Comparison of ENCODE assay signal across 8 mouse cellular contexts in genomic region chr2:151008939-151009509, GRCm38 (mm10). TPM values are rescaled to one million over a fixed set of nuclear protein-coding genes. Genes with fewer than 3 reads are reported as not detected.
DNase-seq lines count a peak whose midpoint lies in the region; ATAC-seq and TF ChIP-seq lines count a peak whose summit lies in the region.

No protein-coding gene starts in this region.

- H3K9me3 ChIP-seq in embryonic facial prominence, embryonic 14.5 days (ENCODE audit: control insufficient read depth, low read length): no peaks in the 10 kb centered on the region
- no peaks in the 10 kb centered on the region for H3K9me3 ChIP-seq in heart, embryonic 12.5 days (replicated peaks)
- no peaks in the 10 kb centered on the region for H3K9me3 ChIP-seq in kidney, embryonic 16.5 days (ENCODE audit: low read length)
- H3K9me3 ChIP-seq in liver, embryonic 11.5 days (ENCODE audit: control insufficient read depth, low read length): no peaks in the 10 kb centered on the region
- H3K9me3 ChIP-seq in stomach, embryonic 16.5 days (replicated peaks; ENCODE audit: control insufficient read depth, low read length): no peaks in the 10 kb centered on the region

- peak overlapping the region; percentile 74 for H3K4me2 ChIP-seq in embryonic facial prominence, embryonic 14.5 days (ENCODE audit: low read depth, low read length)
- peak overlapping the region; percentile 85 for H3K4me2 ChIP-seq in heart, embryonic 12.5 days
- peak overlapping the region; percentile 95 for H3K4me2 ChIP-seq in kidney, embryonic 16.5 days (replicated peaks; ENCODE audit: low read depth, low read length)
- H3K4me2 ChIP-seq in liver, embryonic 11.5 days: peak overlapping the region; percentile 89
- H3K4me2 ChIP-seq in stomach, embryonic 16.5 days (ENCODE audit: low read depth, low read length): peak overlapping the region; percentile 99

- H3K4me3 ChIP-seq in bone marrow macrophage, adult 2 months (ENCODE audit: insufficient read depth, low read length): peak overlapping the region; percentile 68
- peak overlapping the region; percentile 67 for H3K4me3 ChIP-seq in embryonic facial prominence, embryonic 14.5 days (ENCODE audit: low read depth, low read length)
- H3K4me3 ChIP-seq in heart, embryonic 12.5 days: peak overlapping the region; percentile 61
- peak overlapping the region; percentile 76 for H3K4me3 ChIP-seq in kidney, embryonic 16.5 days (ENCODE audit: low read length)
- H3K4me3 ChIP-seq in liver, embryonic 11.5 days (ENCODE audit: low read depth, low read length): peak overlapping the region; percentile 63
- H3K4me3 ChIP-seq in stomach, embryonic 16.5 days (replicated peaks; ENCODE audit: low read length): peak overlapping the region; percentile 78

- TF ChIP-seq POLR2A in bone marrow macrophage, adult 2 months (IDR thresholded peaks at IDR 0.05; ENCODE audit: borderline replicate concordance, low read depth, low read length): no peak

- ATAC-seq in embryonic facial prominence, embryonic 14.5 days (ENCODE audit: low read depth): peak; percentile 97
- ATAC-seq in heart, embryonic 12.5 days (ENCODE audit: insufficient number of reproducible peaks, low FRiP score): peak; percentile 92
- peak; percentile 97 for ATAC-seq in kidney, embryonic 16.5 days (ENCODE audit: low FRiP score, low TSS enrichment)
- peak; percentile 88 for ATAC-seq in liver, embryonic 11.5 days (replicated peaks; ENCODE audit: low FRiP score)
- ATAC-seq in stomach, embryonic 16.5 days (ENCODE audit: insufficient read depth, low FRiP score): peak; percentile 96

- TF ChIP-seq CTCF in bone marrow macrophage, adult 2 months (IDR thresholded peaks at IDR 0.05; ENCODE audit: low read depth, low read length): no peak

- peak overlapping the region; percentile 82 for H3K9ac ChIP-seq in embryonic facial prominence, embryonic 14.5 days (ENCODE audit: low read depth, low read length)
- peak overlapping the region; percentile 73 for H3K9ac ChIP-seq in heart, embryonic 12.5 days
- H3K9ac ChIP-seq in kidney, embryonic 16.5 days (replicated peaks; ENCODE audit: low read length): peak overlapping the region; percentile 89
- H3K9ac ChIP-seq in liver, embryonic 11.5 days (ENCODE audit: low read depth, low read length): peak overlapping the region; percentile 81
- H3K9ac ChIP-seq in stomach, embryonic 16.5 days (ENCODE audit: low read length): peak overlapping the region; percentile 88

- no peak overlapping the region for H3K27ac ChIP-seq in bone marrow macrophage, adult 2 months (ENCODE audit: insufficient read depth, low read depth, low read length)
- peak overlapping the region; percentile 74; the same call in 1 of the 2 replicates for H3K27ac ChIP-seq in embryonic facial prominence, embryonic 14.5 days (replicated peaks; ENCODE audit: low read depth, low read length)
- peak overlapping the region; percentile 23; the same call in 1 of the 2 replicates for H3K27ac ChIP-seq in heart, embryonic 12.5 days (ENCODE audit: poor library complexity, severe bottlenecking)
- peak overlapping the region; percentile 75; the same call in 1 of the 2 replicates for H3K27ac ChIP-seq in kidney, embryonic 16.5 days (ENCODE audit: low read length)
- H3K27ac ChIP-seq in liver, embryonic 11.5 days (ENCODE audit: low read depth, low read length): peak overlapping the region; percentile 17
- H3K27ac ChIP-seq in stomach, embryonic 16.5 days (ENCODE audit: low read length): peak overlapping the region; percentile 57; the same call in 1 of the 2 replicates

- peak; percentile 28 for DNase-seq in CD4-positive helper T cell, adult 2 months (ENCODE audit: low read depth, low spot score)
- peak; percentile 82 for DNase-seq in embryonic facial prominence, embryonic 14.5 days (ENCODE audit: low spot score)
- DNase-seq in liver, embryonic 11.5 days (ENCODE audit: low spot score): peak; percentile 88
- DNase-seq in neural tube, embryonic 10.5 days (ENCODE audit: extremely low spot score, low spot score): peak; percentile 91

- H3K36me3 ChIP-seq in embryonic facial prominence, embryonic 14.5 days (ENCODE audit: control insufficient read depth, insufficient read depth, low read length): no peaks in the 10 kb centered on the region
- no peaks in the 10 kb centered on the region for H3K36me3 ChIP-seq in heart, embryonic 12.5 days
- H3K36me3 ChIP-seq in kidney, embryonic 16.5 days (ENCODE audit: insufficient read depth, low read length): no peaks in the 10 kb centered on the region
- no peaks in the 10 kb centered on the region for H3K36me3 ChIP-seq in liver, embryonic 11.5 days (ENCODE audit: control insufficient read depth, insufficient read depth, low read length)
- no peaks in the 10 kb centered on the region for H3K36me3 ChIP-seq in stomach, embryonic 16.5 days (ENCODE audit: control insufficient read depth, insufficient read depth, low read length)

- peaks cover 10% of the 10 kb centered on the region; the same call in 1 of the 2 replicates for H3K4me1 ChIP-seq in bone marrow macrophage, adult 2 months (ENCODE audit: control insufficient read depth, insufficient read depth, low read length)
- peaks cover 12% of the 10 kb centered on the region for H3K4me1 ChIP-seq in embryonic facial prominence, embryonic 14.5 days (ENCODE audit: control insufficient read depth, insufficient read depth, low read length)
- peaks cover 29% of the 10 kb centered on the region for H3K4me1 ChIP-seq in heart, embryonic 12.5 days (replicated peaks)
- peaks cover 9% of the 10 kb centered on the region; the same call in 1 of the 2 replicates for H3K4me1 ChIP-seq in kidney, embryonic 16.5 days (ENCODE audit: insufficient read depth, low read length)
- H3K4me1 ChIP-seq in liver, embryonic 11.5 days (replicated peaks; ENCODE audit: control insufficient read depth, insufficient read depth, low read length): peaks cover 52% of the 10 kb centered on the region
- peaks cover 5% of the 10 kb centered on the region; the same call in 1 of the 2 replicates for H3K4me1 ChIP-seq in stomach, embryonic 16.5 days (ENCODE audit: control insufficient read depth, insufficient read depth, low read length)

- no peaks in the 10 kb centered on the region for H3K27me3 ChIP-seq in embryonic facial prominence, embryonic 14.5 days (replicated peaks; ENCODE audit: control insufficient read depth, insufficient read depth, low read length)
- 0 out of 2 replicates have a peak, but pooled peaks cover 5% of the 10 kb centered on the region for H3K27me3 ChIP-seq in heart, embryonic 12.5 days (replicated peaks)
- peaks cover 2% of the 10 kb centered on the region; the same call in 1 of the 2 replicates for H3K27me3 ChIP-seq in kidney, embryonic 16.5 days (ENCODE audit: insufficient read depth, low read length)
- no peaks in the 10 kb centered on the region for H3K27me3 ChIP-seq in liver, embryonic 11.5 days (replicated peaks; ENCODE audit: control insufficient read depth, insufficient read depth, low read length)
- no peaks in the 10 kb centered on the region; the same call in 1 of the 2 replicates for H3K27me3 ChIP-seq in stomach, embryonic 16.5 days (ENCODE audit: control insufficient read depth, insufficient read depth, low read length)

- 1% methylated on average over 32 of the region's 57 CpGs for WGBS in embryonic facial prominence, embryonic 14.5 days
- 0% methylated on average over 57 of the region's 57 CpGs for WGBS in heart, embryonic 12.5 days
- WGBS in kidney, embryonic 16.5 days: under 1% methylated on average over 53 of the region's 57 CpGs
- under 1% methylated on average over 57 of the region's 57 CpGs for WGBS in liver, embryonic 11.5 days
- under 1% methylated on average over 56 of the region's 57 CpGs for WGBS in stomach, embryonic 16.5 days

RNA-seq across cellular contexts. Expression of gene Ninl, which starts 30.2 kb away (rescaled TPM):
- 1.9 and 4.6 TPM in 2 replicates for polyA plus RNA-seq in bone marrow macrophage, adult 2 months (2012; ENCODE audit: insufficient read depth, insufficient read length, missing spikeins)
- 6.1 TPM in 2 replicates for polyA plus RNA-seq in embryonic facial prominence, embryonic 14.5 days (2014; fragmentation: Nextera tagmentation; extraction: Ambion mirVana)
- polyA plus RNA-seq in heart, embryonic 12.5 days (2016; fragmentation: Nextera tagmentation; extraction: Ambion mirVana): 6.7 and 8.4 TPM in 2 replicates
- 13.0 and 13.9 TPM in 2 replicates for polyA plus RNA-seq in kidney, embryonic 16.5 days (2015; fragmentation: Nextera tagmentation; extraction: Ambion mirVana)
- 19.0 and 19.2 TPM in 2 replicates for polyA plus RNA-seq in liver, embryonic 11.5 days (2014; fragmentation: Nextera tagmentation; extraction: Ambion mirVana)
- polyA plus RNA-seq in stomach, embryonic 16.5 days (2015; fragmentation: Nextera tagmentation; extraction: Ambion mirVana): 6.2 and 8.6 TPM in 2 replicates

RNA-seq across cellular contexts. Expression of gene Nanp, which starts 30.2 kb away (rescaled TPM):
- polyA plus RNA-seq in bone marrow macrophage, adult 2 months (2012; ENCODE audit: insufficient read depth, insufficient read length, missing spikeins): 14.8 and 16.3 TPM in 2 replicates
- 39.0 and 39.3 TPM in 2 replicates for polyA plus RNA-seq in embryonic facial prominence, embryonic 14.5 days (2014; fragmentation: Nextera tagmentation; extraction: Ambion mirVana)
- 23.5 and 23.7 TPM in 2 replicates for polyA plus RNA-seq in heart, embryonic 12.5 days (2016; fragmentation: Nextera tagmentation; extraction: Ambion mirVana)
- polyA plus RNA-seq in kidney, embryonic 16.5 days (2015; fragmentation: Nextera tagmentation; extraction: Ambion mirVana): 46.1 and 49.5 TPM in 2 replicates
- polyA plus RNA-seq in liver, embryonic 11.5 days (2014; fragmentation: Nextera tagmentation; extraction: Ambion mirVana): 89.3 and 94.7 TPM in 2 replicates
- 49.5 and 57.2 TPM in 2 replicates for polyA plus RNA-seq in stomach, embryonic 16.5 days (2015; fragmentation: Nextera tagmentation; extraction: Ambion mirVana)

Comparison
In these comparisons a context has a peak if more than half of its experiments do, and no peak if none do; other contexts are left out.
1. DNase-seq: peak in every context shown above with its lines; median percentile 91 in neural tube, embryonic 10.5 days; 88 in liver, embryonic 11.5 days; 82 in embryonic facial prominence, embryonic 14.5 days; 28 in CD4-positive helper T cell, adult 2 months.